Mouse (Mus musculus) lung, postnatal 14 days (tissue): ENCODE results near the gene Ccdc191.

Experiments used
- DNase-seq: peaks from one replicate; pipeline ENCODE4 v3.0.0; 2021

Gene Ccdc191

GRCm38 (mm10) chr16:43889208-43890004, at the start of gene Ccdc191:
TSS of gene Ccdc191 (plus strand) at chr16:43889800.
- peak; percentile 99 for DNase-seq

GRCm38 (mm10) chr16:43841236-43841635, 48.4 kb upstream of the Ccdc191 start:
- DNase-seq, result no peak

DNA sequence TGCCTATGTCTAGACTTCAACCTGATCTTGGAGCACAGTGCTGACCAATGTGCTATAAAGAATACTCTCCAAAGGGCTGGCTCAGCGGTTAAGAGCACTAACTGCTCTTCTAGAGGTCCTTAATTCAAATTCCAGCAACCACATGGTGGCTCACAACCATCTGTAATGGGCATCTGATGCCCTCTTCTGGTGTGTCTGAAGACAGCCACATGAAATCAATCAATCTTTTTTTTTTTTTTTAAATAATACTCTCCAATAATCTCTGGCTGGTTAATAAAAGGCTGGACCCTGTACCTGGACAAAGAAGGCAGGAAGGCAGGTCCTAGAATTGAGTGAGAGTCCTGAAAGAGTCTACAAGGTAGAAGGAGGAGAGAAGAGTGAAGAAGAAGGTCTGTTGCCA, 39.8 kb upstream of the Ccdc191 start:
- no peak for DNase-seq

- DNase-seq, result no peak
Measured at GRCm38 (mm10) chr16:43858941-43859476, 30.6 kb upstream of the Ccdc191 start.

- no peak for DNase-seq
Measured at GRCm38 (mm10) chr16:43860624-43861023, 29.0 kb upstream of the Ccdc191 start.

- DNase-seq, result no peak
Measured at GRCm38 (mm10) chr16:43869805-43870204, 19.8 kb upstream of the Ccdc191 start.

DNA sequence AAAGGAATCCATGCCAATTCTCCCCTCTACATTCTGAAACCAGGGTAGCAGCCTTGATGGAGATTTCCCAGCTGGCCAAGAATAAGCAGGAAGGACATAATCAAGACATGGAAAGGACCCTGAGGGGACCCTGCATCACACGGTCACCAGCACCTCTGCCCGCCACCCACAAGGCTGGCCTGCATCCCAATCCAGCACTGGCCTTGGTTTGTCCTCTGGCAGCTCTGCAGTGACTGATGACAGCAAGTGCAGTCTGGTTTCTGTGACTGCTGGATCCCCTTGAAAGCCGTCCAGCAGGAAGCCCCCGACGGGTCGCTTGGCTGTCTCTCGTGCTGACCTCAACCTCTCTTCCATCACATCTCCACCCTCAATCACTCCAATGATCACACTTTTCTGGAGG, 18.2 kb upstream of the Ccdc191 start:
- peak; percentile 6 for DNase-seq

GRCm38 (mm10) chr16:43879769-43880168, 9.8 kb upstream of the Ccdc191 start:
- no peak for DNase-seq

DNA sequence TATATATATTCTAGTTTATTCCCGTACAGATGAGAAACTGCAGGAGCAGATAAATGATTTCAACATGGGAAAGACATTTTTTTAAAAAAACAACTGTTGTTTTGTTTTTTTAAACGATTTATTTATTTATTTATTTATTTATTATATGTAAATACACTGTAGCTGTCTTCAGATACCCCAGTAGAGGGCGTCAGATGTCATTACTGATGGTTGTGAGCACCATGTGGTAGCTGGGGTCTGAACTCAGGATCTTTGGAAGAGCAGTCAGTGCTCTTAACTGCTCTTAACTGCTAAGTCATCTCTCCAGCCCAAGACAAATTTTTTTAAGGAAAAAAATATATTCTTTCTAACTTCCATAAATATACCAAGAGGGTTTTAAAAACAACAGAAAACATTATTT, 8.0 kb upstream of the Ccdc191 start:
- DNase-seq, result no peak

- no peak for DNase-seq
Measured at GRCm38 (mm10) chr16:43882329-43882728, 7.3 kb upstream of the Ccdc191 start.

DNA sequence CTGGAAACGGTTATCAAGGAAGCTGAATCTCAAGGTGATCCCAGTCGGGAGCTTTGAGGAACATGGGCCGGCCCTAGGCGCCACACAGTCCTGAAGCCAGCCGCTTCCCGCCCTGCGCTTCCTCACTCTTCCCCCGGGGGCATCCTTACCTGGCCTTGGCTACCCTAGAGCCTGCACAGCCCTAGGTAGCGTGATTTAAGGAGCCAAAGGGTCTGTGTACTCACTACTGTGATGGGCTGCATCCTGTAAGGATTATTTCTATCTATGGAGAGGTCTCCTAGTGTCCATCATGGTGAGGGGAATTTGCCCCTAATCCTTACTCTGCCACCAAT, 371 bp downstream of the Ccdc191 start:
- no peak for DNase-seq

GRCm38 (mm10) chr16:43890747-43891336, 1.2 kb downstream of the Ccdc191 start:
- no peak for DNase-seq

- DNase-seq, result no peak
Measured at GRCm38 (mm10) chr16:43894501-43894900, 4.9 kb downstream of the Ccdc191 start.

- no peak for DNase-seq
Measured at GRCm38 (mm10) chr16:43900138-43900537, 10.5 kb downstream of the Ccdc191 start.

GRCm38 (mm10) chr16:43900571-43900970, 11.0 kb downstream of the Ccdc191 start:
- DNase-seq, result no peak

DNA sequence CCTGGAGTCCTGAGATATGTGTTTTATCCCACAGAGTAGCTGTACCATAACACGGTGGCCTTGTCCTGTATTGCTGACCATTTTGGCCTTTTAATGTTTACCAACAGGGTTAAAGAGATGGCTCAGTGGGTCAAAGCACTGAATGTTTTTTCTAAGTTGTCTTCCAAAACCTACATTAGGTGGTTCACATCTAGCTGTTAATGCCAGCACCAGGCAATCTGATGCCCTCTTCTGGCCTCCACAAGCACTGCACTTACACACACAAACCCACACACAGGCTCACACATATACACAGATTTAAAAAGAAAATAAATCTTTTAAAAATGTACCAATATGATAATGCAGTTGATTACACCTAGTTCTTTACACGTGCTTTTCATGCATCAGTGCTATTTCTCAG, 19.3 kb downstream of the Ccdc191 start:
- DNase-seq, result no peak

- no peak for DNase-seq
Measured at GRCm38 (mm10) chr16:43918867-43919266, 29.3 kb downstream of the Ccdc191 start.

- DNase-seq, result no peak
Measured at GRCm38 (mm10) chr16:43922024-43922423, 32.4 kb downstream of the Ccdc191 start.

DNA sequence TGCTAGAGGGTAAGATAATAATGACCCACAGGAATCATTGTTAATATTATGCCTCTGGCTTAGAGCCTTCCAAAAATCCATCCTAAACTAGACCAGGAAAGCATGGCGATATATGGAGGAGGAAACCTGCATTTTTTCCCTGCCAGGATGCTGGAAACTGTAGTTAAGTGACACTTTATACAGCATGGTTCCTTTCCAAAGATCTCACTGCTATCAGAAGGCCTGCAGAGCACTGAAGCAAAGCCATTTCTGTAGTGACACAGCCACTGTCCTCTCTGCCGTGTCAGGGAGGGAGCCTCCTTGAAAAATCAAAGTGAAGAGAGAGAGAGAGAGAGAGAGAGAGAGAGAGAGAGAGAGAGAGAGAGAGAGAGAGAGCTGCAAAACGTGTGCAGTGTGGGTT, 33.0 kb downstream of the Ccdc191 start:
- DNase-seq, result no peak

GRCm38 (mm10) chr16:43925001-43925558, 35.5 kb downstream of the Ccdc191 start:
- DNase-seq, result no peak

- no peak for DNase-seq
Measured at GRCm38 (mm10) chr16:43925846-43926245, 36.2 kb downstream of the Ccdc191 start.

DNA sequence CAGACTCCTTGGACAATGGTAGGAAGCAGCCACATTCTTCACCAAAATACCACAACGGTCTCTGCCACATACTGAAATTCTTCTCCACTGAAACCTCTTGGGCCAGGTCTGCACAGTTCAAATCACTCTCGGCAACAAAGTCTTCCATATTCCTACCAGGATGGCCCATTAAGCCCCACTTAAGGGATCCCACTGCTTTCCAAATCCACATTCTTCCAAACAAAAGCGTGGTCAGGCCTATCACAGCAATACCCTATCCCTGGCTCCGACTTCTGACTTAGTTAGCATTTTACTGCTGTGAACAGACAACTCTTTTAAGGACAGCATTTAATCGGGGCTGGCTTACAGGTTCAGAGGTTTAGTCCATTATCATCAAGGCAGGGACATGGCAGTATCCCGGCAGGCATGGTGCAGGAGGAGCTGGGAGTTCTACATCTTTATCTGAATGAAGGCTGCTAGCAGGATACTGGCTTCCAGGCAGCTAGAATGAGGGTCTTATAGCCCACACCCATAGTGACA, 36.8 kb downstream of the Ccdc191 start, which contains the start of gene Qtrt2:
Gene Qtrt2 (minus strand): TSS at position 469 of the 519 bp plus-strand sequence.
- DNase-seq, result no peak

GRCm38 (mm10) chr16:43930577-43930976, 41.0 kb downstream of the Ccdc191 start:
- no peak for DNase-seq

- DNase-seq, result no peak
Measured at GRCm38 (mm10) chr16:43931502-43931901, 41.9 kb downstream of the Ccdc191 start.
